Mouse (Mus musculus): ENCODE results near the gene Fbln5.

Fbln5 gene

DNA sequence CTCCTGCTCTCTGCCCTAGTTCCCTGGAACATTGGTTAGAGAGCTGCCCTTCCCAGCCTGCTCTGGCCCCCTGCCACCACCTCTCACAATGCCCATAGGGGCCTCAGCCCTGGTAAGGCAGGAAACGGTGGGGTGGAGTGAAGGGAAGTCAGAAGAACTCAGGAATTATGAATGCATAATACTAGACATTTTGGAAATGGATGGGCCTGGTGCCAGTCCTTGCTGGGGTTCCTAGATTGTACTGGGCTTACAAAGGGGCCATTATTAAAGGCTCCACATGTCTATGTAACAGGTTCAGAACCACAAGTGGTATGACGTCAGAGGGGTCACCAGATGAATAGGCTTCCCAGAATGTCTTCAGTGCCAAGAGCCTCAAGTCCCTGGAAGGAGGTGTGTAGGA lies 11.5 kb downstream of the Fbln5 start:
- DNase-seq, result no peak

DNA sequence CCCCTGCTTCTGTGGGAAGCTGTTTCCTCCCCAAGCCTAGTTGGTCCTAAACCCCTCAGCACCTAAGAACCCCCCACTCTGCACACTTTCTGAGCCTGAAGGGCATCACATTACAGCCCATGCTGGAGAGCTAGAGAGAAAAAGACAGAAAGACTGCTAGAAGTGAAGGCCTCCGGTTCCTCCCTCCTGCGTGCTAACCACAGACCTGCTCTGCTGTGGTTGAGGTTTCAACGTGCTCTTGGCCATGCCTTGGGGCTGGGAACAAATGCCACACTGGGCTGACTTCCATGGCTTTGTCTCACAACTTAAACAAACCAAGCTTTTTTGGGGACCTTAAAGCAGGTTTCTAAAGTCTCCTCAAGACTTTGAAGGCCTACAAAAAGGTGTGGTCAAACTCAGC lies 16.4 kb downstream of the Fbln5 start:
- no peak for DNase-seq

DNA sequence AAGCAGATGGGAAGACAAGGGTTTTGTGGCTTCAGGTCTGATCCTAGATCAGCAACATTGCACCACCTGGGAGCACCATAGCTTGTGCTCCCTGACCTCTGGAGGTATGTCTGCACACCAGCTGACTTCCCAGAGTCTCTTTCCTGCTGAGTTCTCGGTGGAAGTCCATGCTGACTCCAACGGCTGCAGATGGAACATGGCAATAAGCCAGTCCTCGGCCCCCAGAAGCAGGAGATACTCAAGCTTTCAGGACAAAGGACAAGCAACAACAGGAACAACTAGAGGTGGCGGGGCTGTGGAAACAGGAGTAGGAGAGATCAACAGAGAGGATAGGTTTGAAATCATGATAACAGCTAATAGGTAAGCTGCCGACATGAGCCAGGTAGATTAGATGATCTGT lies 17.1 kb downstream of the Fbln5 start:
- DNase-seq, result no peak

DNA sequence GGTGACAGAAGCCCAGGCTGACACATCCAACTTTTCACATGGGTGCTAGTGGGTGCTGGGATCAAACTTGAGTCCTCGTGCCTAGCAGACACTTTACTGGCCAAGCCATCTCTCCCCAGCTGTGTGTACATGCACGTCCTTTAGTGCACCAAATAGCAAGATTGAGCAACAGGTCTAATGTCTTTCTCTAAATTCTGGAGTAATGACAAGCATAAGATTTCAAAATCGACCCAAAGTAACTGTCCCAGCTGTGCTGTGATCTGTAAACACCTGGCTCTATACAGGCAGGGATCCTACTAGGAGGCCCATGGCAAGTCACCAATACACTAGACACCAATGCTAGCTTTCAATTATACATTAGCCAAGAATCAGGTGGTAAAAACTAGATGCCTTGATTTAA lies 17.8 kb downstream of the Fbln5 start:
- no peak for DNase-seq

DNA sequence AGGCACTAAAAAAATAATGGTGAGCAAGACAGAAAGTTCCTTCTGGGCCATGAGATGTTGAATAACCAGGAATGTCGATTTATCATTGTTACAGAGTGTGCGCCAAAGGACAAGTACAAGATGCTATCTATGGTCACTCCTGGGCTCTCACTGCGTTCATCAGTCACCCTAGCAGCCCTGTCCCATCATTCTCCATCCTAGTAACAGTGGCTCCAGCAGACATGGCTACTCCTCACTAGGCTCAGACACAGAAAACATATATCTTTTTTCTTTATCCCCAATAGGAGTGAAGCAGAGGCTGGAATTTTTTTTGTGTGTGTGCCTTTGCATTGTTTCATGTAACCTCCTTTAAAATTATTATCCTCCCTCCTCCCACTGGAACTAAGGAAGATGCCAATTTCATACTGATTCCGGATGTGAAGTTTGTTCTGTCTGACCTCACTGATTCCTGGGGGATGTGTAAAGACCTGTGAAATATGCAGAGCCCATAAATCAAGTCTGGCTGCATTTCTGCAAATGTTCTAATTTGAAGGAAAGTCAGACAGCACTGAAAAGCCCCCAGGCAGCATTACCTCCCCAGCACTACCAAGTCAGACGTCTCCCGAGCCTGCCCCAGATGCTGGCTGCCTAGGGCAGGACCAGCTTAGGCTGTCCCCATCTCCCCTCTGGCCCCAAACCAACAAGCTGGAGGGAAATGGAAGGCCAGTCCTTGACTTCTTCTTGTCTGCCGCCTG lies 20.5 kb downstream of the Fbln5 start:
- no peak for DNase-seq

DNA sequence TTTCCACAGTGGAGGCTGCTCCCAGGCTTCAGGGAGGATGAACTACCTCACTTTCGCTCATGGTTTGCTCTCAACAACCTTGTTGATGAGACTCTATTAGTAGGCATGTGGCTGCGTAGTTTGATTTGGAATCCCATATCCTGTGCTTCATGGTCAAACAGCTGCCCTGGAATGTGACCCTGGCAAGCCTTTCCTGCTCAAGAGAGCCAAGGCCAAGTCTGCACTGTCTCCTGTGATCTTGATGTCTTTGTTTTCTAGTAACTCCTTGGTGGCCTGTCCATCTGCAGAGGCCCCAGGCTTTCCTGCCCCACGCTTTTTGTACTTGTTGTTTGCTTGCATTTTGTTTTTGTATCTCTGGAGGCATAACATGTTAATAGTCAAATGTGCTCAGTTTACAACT lies 24.4 kb downstream of the Fbln5 start:
- DNase-seq, result no peak

DNA sequence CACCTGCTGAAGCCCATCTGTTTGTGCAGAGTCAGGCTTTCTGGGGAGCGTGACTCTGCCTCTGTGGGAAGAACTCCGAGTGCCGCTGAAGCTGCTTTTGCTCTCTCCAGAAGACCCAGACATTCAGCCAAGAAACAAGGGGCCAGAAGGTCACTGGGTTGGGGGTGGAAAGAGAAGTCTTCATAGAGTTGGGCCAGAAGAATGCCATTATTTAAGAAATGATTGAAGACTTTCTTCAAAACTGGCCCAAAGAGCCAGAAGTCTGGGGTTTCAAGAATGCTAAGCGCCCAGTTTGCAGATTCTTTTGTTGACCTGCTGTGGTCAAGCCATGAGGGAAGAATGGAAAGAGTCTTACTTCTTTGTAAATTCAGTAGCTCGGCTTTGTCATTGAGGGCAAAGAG lies 25.6 kb downstream of the Fbln5 start:
- no peak for DNase-seq

DNA sequence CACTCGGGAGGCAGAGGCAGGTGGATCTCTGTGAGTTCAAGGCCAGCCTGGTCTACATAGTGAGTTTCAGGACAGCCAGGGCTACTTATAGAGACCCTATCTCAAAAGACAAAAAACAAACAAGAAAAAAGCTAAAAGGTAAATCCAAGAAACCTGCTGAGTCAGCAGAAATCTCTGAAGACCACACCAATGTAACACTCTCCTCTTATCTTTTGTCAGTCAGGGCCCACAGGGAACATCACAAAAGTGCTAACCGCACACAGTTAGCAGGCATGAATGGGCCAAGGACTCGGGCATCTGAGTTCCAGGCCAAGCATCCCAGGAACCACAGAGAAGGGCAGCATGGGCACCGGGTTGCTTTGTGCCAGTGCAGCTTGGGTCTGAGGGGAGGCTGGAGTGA lies 26.2 kb downstream of the Fbln5 start:
- DNase-seq, result no peak

DNA sequence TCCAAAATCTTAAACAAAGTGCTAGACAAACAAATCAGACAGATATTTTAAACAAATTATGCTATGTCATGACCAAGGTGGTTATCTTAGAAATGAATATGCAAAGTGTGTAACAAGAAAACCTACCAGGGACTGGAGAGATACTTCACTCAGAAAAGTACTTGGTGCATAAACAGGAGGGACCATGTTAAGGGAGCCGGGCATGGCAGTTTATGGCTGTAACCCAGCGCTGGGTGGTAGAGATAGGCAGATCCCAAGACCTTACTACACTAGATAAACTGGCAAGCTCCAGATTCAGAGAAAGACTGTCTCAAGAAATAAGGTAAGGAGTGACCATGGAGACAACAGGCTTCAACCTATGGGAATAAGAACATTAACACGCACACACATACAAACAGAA lies 29.1 kb downstream of the Fbln5 start:
- DNase-seq, result no peak

DNA sequence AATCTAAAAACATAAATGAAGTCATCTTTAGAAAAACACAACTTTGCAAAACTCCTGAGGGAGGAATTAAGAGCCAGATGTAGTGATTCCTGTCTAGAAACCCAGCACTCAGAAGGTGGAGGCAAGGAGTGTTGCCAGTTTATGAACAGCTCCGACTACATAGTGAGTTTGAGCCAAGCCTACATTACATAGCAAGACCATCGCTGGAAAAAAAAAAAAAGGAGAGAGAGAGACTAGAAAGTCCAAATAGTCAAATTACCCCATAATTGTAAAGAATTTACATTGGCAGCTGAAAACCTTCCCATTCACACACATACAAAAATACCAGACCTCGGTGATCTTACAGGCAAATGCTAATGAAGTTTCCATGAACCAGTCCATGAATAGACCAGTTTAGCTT lies 29.6 kb downstream of the Fbln5 start:
- DNase-seq, result no peak

DNA sequence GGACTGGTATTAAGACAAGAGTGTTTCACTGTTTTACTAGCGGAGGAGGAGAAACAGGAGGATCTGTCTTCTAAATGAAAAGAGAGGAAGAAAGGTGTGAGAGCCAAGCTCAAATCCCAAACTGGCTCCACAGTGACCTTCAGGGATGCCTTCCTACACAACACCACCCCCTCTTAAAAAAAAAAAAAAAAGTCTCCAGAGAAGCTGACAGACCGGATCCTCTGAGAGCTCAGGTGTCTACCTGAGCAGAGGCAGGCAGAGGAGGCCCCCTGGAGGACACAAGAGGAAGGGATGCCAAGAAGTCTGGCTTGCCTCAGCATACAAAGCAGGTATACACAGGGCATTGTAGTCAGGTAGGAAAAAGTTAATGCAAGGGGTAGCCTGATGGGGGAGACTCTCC lies 36.1 kb downstream of the Fbln5 start:
- no peak for DNase-seq

DNA sequence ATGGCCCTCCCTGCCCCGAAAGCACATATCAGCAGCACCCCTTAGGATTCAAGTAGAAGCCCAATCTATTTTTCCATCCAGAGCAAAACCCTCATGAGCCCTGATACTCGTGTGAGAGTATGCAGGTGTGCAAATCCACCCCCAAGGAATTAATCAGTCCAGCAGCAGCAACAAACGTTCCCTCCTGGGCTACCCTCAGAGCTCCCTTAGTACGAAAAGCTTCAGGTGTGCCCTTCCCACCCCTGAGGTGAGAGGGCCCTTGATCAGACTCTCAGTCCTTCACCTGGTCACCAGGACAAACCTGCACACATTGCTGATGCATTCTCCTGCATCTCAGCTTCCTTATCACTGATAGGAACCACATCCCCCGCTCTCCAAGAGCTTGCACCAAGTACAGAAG lies 37.9 kb downstream of the Fbln5 start:
- no peak for DNase-seq

DNA sequence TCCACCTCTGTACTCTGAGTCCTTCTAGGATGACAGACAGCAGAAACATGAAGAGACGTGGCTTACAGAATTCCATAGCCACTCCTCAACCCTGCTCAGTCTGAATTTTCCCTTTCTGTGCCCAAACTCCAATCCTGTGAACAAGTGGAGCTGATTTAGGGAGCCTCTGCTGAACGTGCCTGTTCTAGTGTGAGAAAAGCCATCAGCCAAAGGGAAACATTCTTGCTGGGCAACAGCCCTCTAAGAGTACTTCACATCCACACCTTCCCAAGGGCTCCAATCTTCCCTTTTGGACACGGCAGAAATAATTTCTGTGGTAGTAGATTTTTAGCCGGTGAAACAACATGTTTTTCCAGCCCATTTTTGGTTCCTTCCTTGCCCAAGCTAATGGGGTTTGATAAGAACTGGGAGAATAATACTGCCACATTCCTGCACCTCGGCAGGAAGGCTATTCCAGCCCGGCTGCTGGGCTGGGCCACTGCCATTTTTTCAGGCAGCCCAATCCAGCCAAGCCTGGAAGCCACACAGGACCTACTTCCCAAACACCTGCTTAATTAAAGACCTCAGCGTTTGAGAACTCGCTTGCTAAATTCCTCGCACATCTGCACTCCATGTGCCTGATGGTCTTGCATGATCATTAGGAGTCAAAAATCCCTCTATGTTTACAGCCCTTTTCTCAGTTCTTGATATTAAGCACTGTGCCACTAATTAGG lies 41.1 kb downstream of the Fbln5 start:
- no peak for DNase-seq

DNA sequence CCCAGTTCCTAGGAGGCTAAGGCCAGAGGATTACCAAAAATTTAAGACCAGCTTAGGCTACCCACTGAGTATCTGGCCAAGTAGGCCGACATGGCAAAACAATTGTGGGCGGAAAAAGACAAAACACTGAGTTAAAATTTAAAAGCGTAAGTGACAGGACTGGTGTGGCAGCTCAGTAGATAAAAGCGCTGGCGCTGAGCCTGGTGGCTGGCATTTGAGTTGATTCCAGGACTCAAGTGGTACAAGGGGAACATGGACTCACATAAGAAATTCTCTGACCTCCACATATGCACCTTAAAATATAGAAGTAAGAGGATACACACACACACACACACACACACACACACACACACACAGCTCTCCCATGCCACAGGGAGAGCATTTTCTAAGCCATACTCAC lies 42.5 kb downstream of the Fbln5 start:
- DNase-seq, result no peak

DNA sequence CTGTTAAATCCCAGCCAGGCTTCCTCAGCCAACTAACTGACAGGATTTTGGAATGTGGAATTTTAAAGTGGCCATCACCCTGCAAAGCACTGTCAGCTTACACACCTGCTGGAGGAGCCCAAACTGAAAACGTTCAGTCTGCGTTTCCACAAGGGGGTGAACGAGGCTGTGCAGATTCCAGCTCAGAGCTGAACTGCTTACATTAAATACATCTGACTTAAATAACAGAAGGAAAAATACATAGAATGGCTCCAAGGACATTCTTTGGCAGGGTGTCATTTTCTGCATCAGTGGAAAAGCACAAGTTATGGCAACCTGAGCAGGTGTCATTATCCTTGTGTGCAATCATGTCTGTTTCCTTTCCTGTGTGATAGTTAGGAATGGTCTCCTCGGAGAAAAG lies 44.7 kb downstream of the Fbln5 start:
- DNase-seq, result no peak

DNA sequence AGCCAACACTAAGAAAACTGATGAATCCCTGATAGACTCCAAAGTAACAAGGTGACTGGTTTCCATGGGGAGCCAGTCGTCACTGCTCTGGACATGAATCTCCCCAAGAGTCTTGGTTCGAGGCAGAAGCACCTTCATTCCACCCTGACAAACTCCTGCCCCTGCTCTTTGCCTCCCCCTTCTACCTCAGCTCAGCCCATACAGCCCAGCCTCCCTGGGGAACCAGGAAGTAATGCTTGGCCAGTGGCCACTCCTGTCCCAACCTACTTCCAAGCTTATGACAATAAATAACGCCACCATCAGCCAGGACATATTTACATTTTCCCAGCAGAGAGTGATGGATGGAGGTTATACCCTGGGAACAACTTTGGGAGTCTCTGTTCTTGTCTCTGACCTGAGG lies 45.9 kb downstream of the Fbln5 start:
- DNase-seq, result no peak

DNA sequence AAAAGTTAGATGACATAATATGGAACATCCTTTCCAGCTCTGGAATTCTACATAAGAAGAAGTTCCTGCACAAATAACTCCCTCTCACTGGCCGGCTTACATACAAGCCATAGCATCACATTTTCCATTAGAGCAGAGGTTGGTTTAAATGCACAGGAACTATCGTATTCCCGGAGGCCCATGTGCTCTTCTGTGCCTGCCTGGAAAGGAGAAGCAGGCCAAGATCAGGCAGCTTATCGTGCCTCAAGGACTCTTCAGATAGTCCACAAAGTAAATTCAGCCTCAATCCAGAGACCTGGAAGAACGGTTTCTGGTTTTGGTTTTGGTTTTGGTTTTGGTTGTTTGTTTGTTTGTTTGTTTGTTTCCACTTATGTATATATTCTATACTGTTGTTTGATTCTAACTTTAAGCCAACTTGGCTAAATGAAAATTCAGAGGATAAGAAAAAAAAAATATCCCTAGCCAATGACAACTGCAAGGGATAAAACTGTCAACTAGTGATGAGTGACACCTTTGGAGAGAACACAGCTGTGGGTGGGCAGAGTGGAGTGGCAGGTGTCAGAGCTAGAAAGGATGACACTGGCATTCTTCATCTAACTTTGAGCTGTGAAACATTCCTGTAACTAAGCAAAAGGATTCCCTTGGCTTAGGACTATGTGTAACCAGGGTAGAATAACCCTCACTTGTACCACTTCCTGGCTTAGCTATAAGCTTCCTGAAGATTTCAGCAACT lies 48.4 kb downstream of the Fbln5 start:
- DNase-seq, result no peak

DNA sequence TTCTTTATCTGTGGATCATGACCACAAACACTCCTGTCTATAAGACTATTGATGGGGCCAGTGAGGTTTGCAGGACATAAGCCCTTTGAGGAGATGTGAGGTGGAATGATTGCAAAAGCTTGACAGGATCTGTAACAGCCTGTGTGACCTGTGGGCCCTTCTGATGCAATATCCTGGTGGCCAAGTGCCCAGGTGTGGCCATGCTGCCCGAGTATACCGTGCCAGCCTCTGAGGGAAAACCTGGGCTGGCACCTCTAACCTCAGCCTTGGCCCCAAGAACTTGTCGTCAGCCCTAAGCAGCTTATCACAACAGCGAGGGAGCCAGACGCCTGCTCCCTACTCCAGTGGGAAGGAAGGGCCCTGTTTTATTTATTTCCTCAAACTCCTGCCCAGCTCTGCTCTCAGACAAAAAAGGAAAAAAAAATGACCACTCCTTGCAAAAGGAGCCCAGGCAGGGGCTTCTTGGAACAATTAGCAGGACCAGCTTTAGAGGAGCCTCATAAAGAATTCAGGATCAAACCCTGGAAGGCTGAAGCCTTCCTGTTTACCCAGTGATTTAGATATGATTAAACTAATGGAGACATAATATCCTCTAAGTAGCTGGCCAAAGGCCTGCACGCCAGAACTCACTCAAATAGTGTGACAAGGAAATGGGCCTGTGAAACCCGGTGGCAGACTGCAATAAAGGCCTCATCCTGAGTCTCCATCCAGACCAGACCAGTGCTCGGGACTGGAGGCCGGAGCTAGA lies 51.4 kb downstream of the Fbln5 start:
- no peak for DNase-seq

DNA sequence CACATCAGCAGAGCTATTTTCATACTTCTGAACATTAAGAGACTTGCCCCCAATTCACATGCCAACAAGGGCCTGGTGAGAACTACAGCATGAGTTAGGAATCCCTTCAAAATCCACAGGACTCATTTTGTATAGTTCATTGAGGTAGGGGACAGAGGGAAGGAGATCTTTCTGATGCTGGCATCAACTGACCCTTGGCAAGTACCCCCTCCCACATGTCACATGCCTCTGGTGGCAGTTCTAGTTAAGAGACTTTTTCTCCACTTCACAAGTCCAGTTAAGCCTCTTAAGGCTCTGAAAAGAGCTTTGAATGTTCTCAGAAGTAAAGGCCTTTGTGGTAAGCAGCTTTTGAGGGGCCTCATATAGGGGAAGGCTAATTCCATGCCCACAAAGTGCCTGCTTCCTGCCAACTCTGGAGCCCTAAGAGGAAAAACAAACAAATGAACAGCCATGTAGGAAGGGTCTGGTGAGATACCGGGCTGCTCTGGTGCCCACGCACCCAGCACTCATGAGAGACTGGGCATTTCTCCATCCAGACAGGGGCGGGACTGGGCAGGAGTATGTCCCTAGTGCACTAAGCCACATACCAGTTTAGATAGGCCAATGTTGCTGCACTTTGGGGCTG lies 52.5 kb downstream of the Fbln5 start:
- DNase-seq, result no peak

DNA sequence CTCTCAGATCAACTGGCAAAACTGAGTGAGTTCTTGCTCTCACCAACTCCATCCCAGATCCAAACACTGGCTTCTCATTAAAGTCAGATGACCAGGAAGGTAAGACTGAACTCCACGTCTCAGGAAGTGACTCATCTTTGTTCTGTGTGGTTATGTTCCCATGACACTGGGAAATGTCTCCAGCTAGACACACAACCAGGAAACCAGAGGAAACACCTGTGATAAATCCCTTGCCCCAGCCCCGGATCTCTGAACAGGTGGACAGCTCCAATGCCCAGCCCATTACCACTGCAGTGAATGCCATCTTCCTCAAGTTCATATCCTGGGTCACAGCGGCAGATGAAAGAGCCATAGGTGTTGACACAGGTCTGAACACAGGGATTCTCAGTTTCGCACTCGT lies 54.0 kb downstream of the Fbln5 start:
- no peak for DNase-seq

DNA sequence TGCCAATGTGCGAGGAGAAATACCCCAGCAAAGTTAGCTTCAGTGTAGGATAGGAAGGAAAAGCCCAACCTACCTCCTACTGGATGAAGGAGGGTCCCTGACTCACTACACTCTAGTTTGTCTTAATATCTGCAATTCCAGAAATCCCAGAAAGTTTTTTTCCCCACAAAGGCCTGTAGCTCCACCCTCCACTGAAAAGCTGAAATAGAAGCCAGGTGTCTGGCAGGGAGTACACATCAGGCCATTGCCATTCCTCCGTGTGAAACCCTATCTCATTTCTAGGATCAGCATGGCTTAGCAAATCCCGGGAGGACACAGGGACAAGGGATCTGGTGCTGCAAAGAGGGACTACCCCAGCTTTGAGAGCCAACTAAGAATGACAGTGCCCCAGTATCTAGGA lies 55.8 kb downstream of the Fbln5 start:
- no peak for DNase-seq

DNA sequence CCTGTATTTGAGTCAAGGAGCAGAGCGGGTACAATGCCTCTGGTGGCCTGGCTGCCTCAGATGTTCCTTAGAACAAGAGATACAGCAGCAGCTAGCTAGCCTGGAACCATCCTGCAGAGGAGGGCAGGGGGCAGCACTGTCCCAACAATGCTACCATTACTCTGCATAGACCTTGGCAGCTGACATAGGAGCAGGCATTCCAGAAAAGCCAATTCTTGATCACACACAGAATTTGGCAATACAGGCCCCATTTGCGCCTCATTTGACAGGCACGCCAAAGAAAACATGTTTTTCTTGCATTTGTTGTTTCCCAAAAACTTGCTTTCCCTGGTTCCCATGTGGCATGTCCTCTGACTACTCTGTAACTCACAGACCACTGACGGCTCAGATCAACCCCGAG lies 56.8 kb downstream of the Fbln5 start:
- no peak for DNase-seq

DNA sequence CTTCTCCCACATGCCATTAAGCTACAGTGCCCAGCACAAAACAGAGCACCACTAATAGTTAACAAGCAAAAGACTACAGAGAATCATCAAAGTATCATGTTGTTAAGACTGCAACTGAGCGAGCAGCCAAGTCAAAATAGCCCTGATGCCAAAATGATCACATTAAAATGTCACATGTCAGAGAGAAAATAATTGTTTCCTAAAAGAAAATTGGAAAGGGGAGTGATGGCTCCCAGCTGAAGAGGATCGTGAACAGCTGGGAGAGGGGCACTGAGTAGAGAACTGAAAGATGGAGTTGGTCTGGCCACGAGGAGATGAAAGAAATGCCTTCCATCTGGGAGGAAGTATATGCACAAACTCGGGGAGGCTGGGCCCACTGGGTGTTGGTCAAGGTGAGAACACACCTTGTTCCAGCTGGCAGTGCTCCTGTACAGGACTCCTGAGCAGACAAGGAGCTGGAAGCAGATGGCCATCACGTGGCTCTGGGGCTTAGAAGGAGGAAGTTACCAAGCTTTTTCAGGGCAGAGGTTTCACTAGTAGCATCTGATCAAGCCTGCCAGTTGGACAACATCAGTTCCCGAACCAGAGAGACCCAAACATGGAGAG lies 59.3 kb downstream of the Fbln5 start:
- no peak for DNase-seq

Data from cerebellum, adult 18-20 months (tissue).